Mouse (Mus musculus) olfactory bulb, adult 2 months (tissue): ENCODE measurements around the gene Sez6l.

Experiments used
- CTCF ChIP-seq: fragments of 200-500 bp; IDR thresholded peaks from 2 replicates; pipeline ENCODE4 v1.5.1; 2012; ENCODE audit warnings: low read depth, mild to moderate bottlenecking, low read length, moderate library complexity; ENCODE audit not compliant: insufficient read depth
- POLR2A ChIP-seq: fragments of 200-500 bp; IDR thresholded peaks from 2 replicates; pipeline ENCODE4 v1.6.1; 2012; ENCODE audit warnings: mild to moderate bottlenecking, low read depth, low read length, moderate library complexity; ENCODE audit not compliant: insufficient read depth

GRCm38 (mm10) chr5:112376111-112376510, 200.9 kb downstream of the Sez6l start:
- no peak for TF ChIP-seq CTCF
- no peak for TF ChIP-seq POLR2A
